Mouse (Mus musculus): ENCODE data around the gene Tmem186. TPM values are rescaled to one million over a fixed set of nuclear protein-coding genes. Genes with fewer than 3 reads are reported as not detected.
A peak's percentile ranks its signal among the peaks of the same experiment; 100 is the strongest.

Tmem186 gene
- polyA plus RNA-seq, 1 experiment from 2014 or later: 11.1 TPM

DNA sequence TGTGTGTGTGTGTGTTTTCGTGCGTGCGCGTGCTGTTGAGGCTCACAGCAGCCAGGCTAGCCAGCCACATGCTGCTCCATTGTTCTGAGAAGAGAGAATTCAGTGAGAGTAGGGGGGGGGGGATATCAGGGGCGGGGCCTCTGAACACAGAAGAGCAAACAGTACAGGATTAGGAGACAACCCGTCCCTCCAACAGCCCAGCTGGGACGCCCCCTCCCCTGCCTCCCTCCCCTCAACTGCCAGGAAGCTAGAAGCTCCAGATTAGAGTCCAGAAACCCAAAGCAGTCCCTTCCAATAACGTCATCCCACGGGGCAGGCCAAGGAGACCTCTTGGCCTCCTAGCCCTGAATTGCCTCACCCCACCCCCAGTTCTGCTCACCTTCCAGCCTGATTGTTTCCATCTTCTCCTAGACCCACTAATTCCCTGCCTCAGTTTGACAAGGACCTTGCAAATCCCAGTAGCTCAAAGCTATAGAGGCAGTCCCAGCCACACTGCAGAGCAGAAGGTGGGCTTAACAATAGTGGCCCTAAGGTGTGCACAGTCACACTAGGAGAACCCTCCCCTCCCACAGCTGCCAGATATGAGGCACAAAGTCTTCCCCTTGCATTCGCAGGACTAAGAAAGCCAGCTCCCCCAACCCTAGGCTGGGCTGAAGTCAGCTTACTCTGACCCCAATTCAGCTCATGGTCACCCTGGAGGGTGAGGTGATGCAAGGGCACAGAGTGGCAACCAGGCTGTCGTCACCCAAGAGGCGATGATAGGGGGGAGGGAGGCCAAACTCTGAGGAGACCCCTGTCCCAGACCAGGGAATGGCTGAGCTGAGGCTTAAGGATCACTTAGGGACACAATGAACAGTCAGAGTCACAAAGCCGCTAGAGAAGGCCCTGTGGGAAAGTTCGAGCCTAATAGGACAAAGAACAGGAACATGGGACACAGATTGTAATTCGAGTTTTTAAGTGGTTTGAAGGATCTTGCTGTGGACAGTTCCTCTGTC lies 32.8 kb upstream of the Tmem186 start:
- TF ChIP-seq CTCF (IDR thresholded peaks at IDR 0.05; ENCODE audit: low read depth) (no peak), EP300 (optimal IDR thresholded peaks at IDR 0.05) (no peak)
- peak overlapping the region; percentile 68; the same call in 1 of the 2 replicates for H3K9ac ChIP-seq (ENCODE audit: low read length)
- H3K4me2 ChIP-seq (replicated peaks; ENCODE audit: low read depth): peak overlapping the region; percentile 82
- H3K4me3 ChIP-seq (ENCODE audit: low read depth, low read length): peak overlapping the region; percentile 66
- H3K27me3 ChIP-seq (ENCODE audit: control insufficient read depth, insufficient read depth, low read length): no peaks in the 10 kb centered on the region
- ATAC-seq (ENCODE audit: low FRiP score, low TSS enrichment) (no peak), DNase-seq (ENCODE audit: low spot score) (no peak)
- no peaks in the 10 kb centered on the region for H3K36me3 ChIP-seq (ENCODE audit: control insufficient read depth, insufficient read depth, low read length)
- WGBS: 13% methylated on average over 14 of the region's 15 CpGs
- peaks cover 20% of the 10 kb centered on the region for H3K4me1 ChIP-seq (replicated peaks; ENCODE audit: control insufficient read depth, insufficient read depth)
- peak overlapping the region; percentile 90 for H3K27ac ChIP-seq (replicated peaks)
- H3K9me3 ChIP-seq (ENCODE audit: control insufficient read depth, low read length): no peaks in the 10 kb centered on the region

GRCm38 (mm10) chr16:8669432-8669831 lies 31.9 kb upstream of the Tmem186 start:
- DNase-seq (ENCODE audit: low spot score) (no peak), ATAC-seq (ENCODE audit: low FRiP score, low TSS enrichment) (no peak)
- TF ChIP-seq CTCF (IDR thresholded peaks at IDR 0.05; ENCODE audit: low read depth) (no peak), EP300 (optimal IDR thresholded peaks at IDR 0.05) (no peak)
- Histone ChIP-seq H3K9ac (ENCODE audit: low read length) (no peak overlapping the region), H3K27ac (replicated peaks) (no peak overlapping the region), H3K4me2 (replicated peaks; ENCODE audit: low read depth) (no peak overlapping the region; the same call in 1 of the 2 replicates), H3K4me1 (replicated peaks; ENCODE audit: control insufficient read depth, insufficient read depth) (peaks cover 20% of the 10 kb centered on the region), H3K4me3 (ENCODE audit: low read depth, low read length) (no peak overlapping the region), H3K9me3 (ENCODE audit: control insufficient read depth, low read length) (no peaks in the 10 kb centered on the region), H3K27me3 (ENCODE audit: control insufficient read depth, insufficient read depth, low read length) (no peaks in the 10 kb centered on the region), H3K36me3 (ENCODE audit: control insufficient read depth, insufficient read depth, low read length) (no peaks in the 10 kb centered on the region)
- WGBS: 67% methylated on average over 5 of the region's 5 CpGs

- 77% methylated on average over 2 of the region's 2 CpGs for WGBS
- H3K27me3 ChIP-seq (ENCODE audit: control insufficient read depth, insufficient read depth, low read length): no peaks in the 10 kb centered on the region
- TF ChIP-seq CTCF (IDR thresholded peaks at IDR 0.05; ENCODE audit: low read depth) (no peak), EP300 (optimal IDR thresholded peaks at IDR 0.05) (no peak)
- H3K4me3 ChIP-seq (ENCODE audit: low read depth, low read length): no peak overlapping the region
- no peak overlapping the region for H3K9ac ChIP-seq (ENCODE audit: low read length)
- no peaks in the 10 kb centered on the region for H3K9me3 ChIP-seq (ENCODE audit: control insufficient read depth, low read length)
- ATAC-seq (ENCODE audit: low FRiP score, low TSS enrichment) (no peak), DNase-seq (ENCODE audit: low spot score) (no peak)
- H3K27ac ChIP-seq (replicated peaks): no peak overlapping the region
- peaks cover 20% of the 10 kb centered on the region for H3K4me1 ChIP-seq (replicated peaks; ENCODE audit: control insufficient read depth, insufficient read depth)
- no peaks in the 10 kb centered on the region; the same call in 1 of the 2 replicates for H3K36me3 ChIP-seq (ENCODE audit: control insufficient read depth, insufficient read depth, low read length)
- no peak overlapping the region for H3K4me2 ChIP-seq (replicated peaks; ENCODE audit: low read depth)
Observed at GRCm38 (mm10) chr16:8668386-8668785, 30.9 kb upstream of the Tmem186 start.

GRCm38 (mm10) chr16:8667814-8668213 lies 30.3 kb upstream of the Tmem186 start:
- TF ChIP-seq CTCF (IDR thresholded peaks at IDR 0.05; ENCODE audit: low read depth): no peak
- TF ChIP-seq EP300 (optimal IDR thresholded peaks at IDR 0.05): no peak

GRCm38 (mm10) chr16:8667261-8667660 lies 29.7 kb upstream of the Tmem186 start:
- H3K4me2 ChIP-seq (replicated peaks; ENCODE audit: low read depth): no peak overlapping the region
- ATAC-seq (ENCODE audit: low FRiP score, low TSS enrichment) (peak; percentile 10), DNase-seq (ENCODE audit: low spot score) (peak; percentile 35)
- peak overlapping the region; percentile 53 for H3K27ac ChIP-seq (replicated peaks)
- H3K4me1 ChIP-seq (replicated peaks; ENCODE audit: control insufficient read depth, insufficient read depth): peaks cover 20% of the 10 kb centered on the region
- no peak overlapping the region for H3K4me3 ChIP-seq (ENCODE audit: low read depth, low read length)
- no peak for TF ChIP-seq EP300 (optimal IDR thresholded peaks at IDR 0.05)
- no peak for TF ChIP-seq CTCF (IDR thresholded peaks at IDR 0.05; ENCODE audit: low read depth)
- no peaks in the 10 kb centered on the region; the same call in 1 of the 2 replicates for H3K36me3 ChIP-seq (ENCODE audit: control insufficient read depth, insufficient read depth, low read length)
- no peaks in the 10 kb centered on the region for H3K9me3 ChIP-seq (ENCODE audit: control insufficient read depth, low read length)
- WGBS: 67% methylated on average over 7 of the region's 7 CpGs
- H3K27me3 ChIP-seq (ENCODE audit: control insufficient read depth, insufficient read depth, low read length): no peaks in the 10 kb centered on the region
- H3K9ac ChIP-seq (ENCODE audit: low read length): peak overlapping the region; percentile 43; the same call in 1 of the 2 replicates

More at GRCm38 (mm10) chr16:8667814-8668213, 30.3 kb upstream of the Tmem186 start:
- 55% methylated on average over 4 of the region's 4 CpGs for WGBS
- Histone ChIP-seq H3K4me3 (ENCODE audit: low read depth, low read length) (no peak overlapping the region), H3K4me2 (replicated peaks; ENCODE audit: low read depth) (no peak overlapping the region), H3K9me3 (ENCODE audit: control insufficient read depth, low read length) (no peaks in the 10 kb centered on the region), H3K27me3 (ENCODE audit: control insufficient read depth, insufficient read depth, low read length) (no peaks in the 10 kb centered on the region), H3K36me3 (ENCODE audit: control insufficient read depth, insufficient read depth, low read length) (no peaks in the 10 kb centered on the region; the same call in 1 of the 2 replicates), H3K27ac (replicated peaks) (peak overlapping the region; percentile 53), H3K4me1 (replicated peaks; ENCODE audit: control insufficient read depth, insufficient read depth) (peaks cover 20% of the 10 kb centered on the region), H3K9ac (ENCODE audit: low read length) (peak overlapping the region; percentile 43; the same call in 1 of the 2 replicates)
- ATAC-seq (ENCODE audit: low FRiP score, low TSS enrichment): no peak
- DNase-seq (ENCODE audit: low spot score): no peak
